Mouse (Mus musculus): ENCODE measurements around the gene Vmn2r11.
"Not testable (repeated sequence)": the region's sequence is repeated elsewhere in the genome, so short reads cannot be mapped to it uniquely, and the experiment has no call there.

The Vmn2r11 gene

GRCm38 (mm10) chr5:109059469-109059868, at the start of gene Vmn2r11:
Vmn2r11 (minus strand) TSS chr5:109059569.
- not testable (repeated sequence) for DNase-seq (ENCODE audit: low spot score in 2 of 2)

- DNase-seq (ENCODE audit: low spot score in 2 of 2): not testable (repeated sequence)
Measured at GRCm38 (mm10) chr5:109097850-109098249, 38.5 kb upstream of the Vmn2r11 start, which contains the start of gene Vmn2r12. Vmn2r12 (minus strand) TSS chr5:109097950.

- DNase-seq (ENCODE audit: low spot score in 2 of 2): not testable (repeated sequence)
Measured at GRCm38 (mm10) chr5:109096482-109096881, 37.1 kb upstream of the Vmn2r11 start.

- not testable (repeated sequence) for DNase-seq (ENCODE audit: low spot score in 2 of 2)
Measured at GRCm38 (mm10) chr5:109072016-109072415, 12.6 kb upstream of the Vmn2r11 start.

GRCm38 (mm10) chr5:109055286-109055685, 4.1 kb downstream of the Vmn2r11 start:
- DNase-seq (ENCODE audit: low spot score in 2 of 2): no peak

GRCm38 (mm10) chr5:109032591-109032990, 26.8 kb downstream of the Vmn2r11 start:
- DNase-seq (ENCODE audit: low spot score in 2 of 2): no peak

- DNase-seq (ENCODE audit: low spot score in 2 of 2): not testable (repeated sequence)
Measured at GRCm38 (mm10) chr5:109006427-109006826, 52.9 kb downstream of the Vmn2r11 start, which contains the start of gene Vmn2r10. Vmn2r10 (minus strand) TSS chr5:109006527.

Data from urinary bladder, postnatal 4 days (tissue).